Mouse (Mus musculus): ENCODE data around the gene Prdm2. TPM values are rescaled to one million over a fixed set of nuclear protein-coding genes. Genes with fewer than 3 reads are reported as not detected.

Gene Prdm2
- polyA plus RNA-seq, 1 experiment from 2014 or later, result 17.8 TPM

Small RNAs within 50 kb of the gene (microRNA-seq; reads per million reads assigned to microRNA genes)
- gene Mir7021, result 5.1 reads per million, percentile 10 among the genes with 10 or more reads in this experiment

Other genes with a start within 250 kb of the Prdm2 start
- gene Pdpn, start 86.6 kb upstream of the Prdm2 start, polyA plus RNA-seq (2014; fragmentation: Nextera tagmentation; extraction: Ambion mirVana), result 25.6 and 40.5 TPM in 2 replicates
- gene Lrrc38, start 136.8 kb upstream of the Prdm2 start, polyA plus RNA-seq (2014; fragmentation: Nextera tagmentation; extraction: Ambion mirVana), result 0.26 and 0.31 TPM in 2 replicates
- not detected in 2 replicates for gene Pramel1, start 181.4 kb upstream of the Prdm2 start, polyA plus RNA-seq (2014; fragmentation: Nextera tagmentation; extraction: Ambion mirVana)
- gene Pramef8, start 199.4 kb upstream of the Prdm2 start, polyA plus RNA-seq (2014; fragmentation: Nextera tagmentation; extraction: Ambion mirVana), result 20.7 and 24.2 TPM in 2 replicates
- not detected in 2 replicates for gene Oog4, start 237.3 kb upstream of the Prdm2 start, polyA plus RNA-seq (2014; fragmentation: Nextera tagmentation; extraction: Ambion mirVana)